Mouse (Mus musculus) liver, embryonic 16.5 days (tissue): ENCODE measurements around the gene Tgfa. TPM values are rescaled to one million over a fixed set of nuclear protein-coding genes. Genes with fewer than 3 reads are reported as not detected.
A peak's percentile ranks its signal among the peaks of the same experiment; 100 is the strongest.

Experiments
- ATAC-seq: fragments of 200-750 bp; cut with Nextera tagmentation; 2 replicates; pipeline ENCODE4 v1.8.0; 2017; ENCODE audit warnings: low read depth, mild to moderate bottlenecking, moderate number of reproducible peaks, moderate library complexity
- H3K27ac ChIP-seq: fragments of 300-500 bp; sonication (generic); 2 replicates; pipeline ENCODE4 v1.5.1; 2014; ENCODE audit warnings: mild to moderate bottlenecking, low read length
- H3K27me3 ChIP-seq: fragments of 300-500 bp; sonication (generic); 2 replicates; pipeline ENCODE4 v1.6.1; 2014; ENCODE audit warnings: low read depth, low read length, mixed read lengths; ENCODE audit not compliant: control insufficient read depth, insufficient read depth
- H3K36me3 ChIP-seq: fragments of 300-500 bp; sonication (generic); 2 replicates; pipeline ENCODE4 v1.6.1; 2014; ENCODE audit warnings: mild to moderate bottlenecking; ENCODE audit not compliant: control insufficient read depth, insufficient read depth
- H3K4me1 ChIP-seq: fragments of 300-500 bp; sonication (generic); 2 replicates; pipeline ENCODE4 v1.6.1; 2014; ENCODE audit warnings: low read depth, low read length, mixed read lengths; ENCODE audit not compliant: control insufficient read depth
- H3K4me2 ChIP-seq: fragments of 300-500 bp; sonication (generic); 2 replicates; pipeline ENCODE4 v1.6.1; 2014; ENCODE audit warnings: low read depth, low read length, mixed read lengths
- H3K4me3 ChIP-seq: fragments of 300-500 bp; sonication (generic); 2 replicates; pipeline ENCODE4 v1.5.1; 2014; ENCODE audit warnings: low read depth, mild to moderate bottlenecking, low read length
- H3K9ac ChIP-seq: fragments of 300-500 bp; sonication (generic); 2 replicates; pipeline ENCODE4 v1.6.1; 2014; ENCODE audit warnings: low read depth, low read length
- H3K9me3 ChIP-seq: fragments of 300-500 bp; sonication (generic); replicated peaks from 2 replicates; pipeline ENCODE4 v1.6.1; 2016; ENCODE audit warnings: low read length; ENCODE audit not compliant: control insufficient read depth
- WGBS: fragments of 180-500 bp; shearing (Covaris S2); extraction: QIAGEN DNeasy Blood & Tissue Kit; methylation state at CpG from one replicate; pipeline ENCODE4 v1.1.7; 2014; ENCODE audit not compliant: insufficient replicate concordance; 5-methylcytosine and 5-hydroxymethylcytosine counted together
- polyA plus RNA-seq: library from polyadenylated mRNA; unstranded; fragments of >200 nt; fragmentation: Nextera tagmentation; extraction: Ambion mirVana; gene quantifications from 2 replicates; pipeline ENCODE4 v1.2.1, GENCODE M21; 2015

Gene Tgfa
- polyA plus RNA-seq, 1 experiment from 2014 or later, result 2.3 TPM

DNA sequence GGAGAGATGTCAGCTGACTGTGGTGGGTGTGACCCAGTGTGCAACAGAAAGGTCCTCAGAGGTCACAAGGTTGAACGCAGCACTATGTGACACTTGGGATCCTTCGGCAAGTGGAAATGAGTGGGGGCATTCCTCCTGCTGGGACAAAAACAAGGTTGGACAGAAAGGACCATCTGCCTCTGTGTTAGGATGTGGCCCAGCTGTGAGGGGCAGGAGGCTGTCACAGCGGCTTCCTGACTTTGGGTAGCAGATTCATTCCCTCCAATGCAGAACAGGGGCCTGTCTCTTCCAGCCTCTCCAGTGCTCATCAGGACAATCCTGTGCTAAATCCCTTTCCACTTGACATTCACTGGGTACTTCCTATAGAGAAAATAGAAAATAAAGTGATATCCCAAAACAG, 34.1 kb upstream of the Tgfa start:
- no peak for ATAC-seq
- Histone ChIP-seq H3K9ac (no peak overlapping the region), H3K27me3 (no peaks in the 10 kb centered on the region), H3K4me1 (no peaks in the 10 kb centered on the region), H3K36me3 (no peaks in the 10 kb centered on the region), H3K9me3 (no peaks in the 10 kb centered on the region), H3K27ac (no peak overlapping the region), H3K4me3 (no peak overlapping the region), H3K4me2 (no peak overlapping the region)
- 65% methylated on average over 3 of the region's 3 CpGs for WGBS

DNA sequence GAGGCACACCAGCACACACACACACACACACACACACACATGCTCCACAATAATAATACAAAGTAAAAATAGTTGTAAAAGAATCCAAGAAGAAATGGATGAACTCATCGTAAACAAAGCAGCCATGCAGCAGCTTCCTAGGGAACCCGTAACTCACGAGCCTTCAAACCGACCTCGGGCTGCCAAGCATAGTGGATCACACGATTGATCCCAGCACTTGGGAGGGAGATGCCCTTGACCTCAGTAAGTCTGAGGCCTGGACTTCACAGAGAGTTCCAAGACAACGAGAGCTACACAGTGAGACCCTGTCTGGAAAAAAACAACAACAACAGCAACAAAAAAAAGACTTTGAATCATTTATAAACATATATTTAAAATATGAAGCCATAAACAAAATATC, 33.4 kb upstream of the Tgfa start:
- Histone ChIP-seq H3K36me3 (no peaks in the 10 kb centered on the region), H3K9me3 (no peaks in the 10 kb centered on the region), H3K4me3 (no peak overlapping the region), H3K4me2 (no peak overlapping the region), H3K9ac (no peak overlapping the region), H3K27me3 (no peaks in the 10 kb centered on the region), H3K27ac (no peak overlapping the region), H3K4me1 (no peaks in the 10 kb centered on the region)
- 46% methylated on average over 7 of the region's 7 CpGs for WGBS
- no peak for ATAC-seq

DNA sequence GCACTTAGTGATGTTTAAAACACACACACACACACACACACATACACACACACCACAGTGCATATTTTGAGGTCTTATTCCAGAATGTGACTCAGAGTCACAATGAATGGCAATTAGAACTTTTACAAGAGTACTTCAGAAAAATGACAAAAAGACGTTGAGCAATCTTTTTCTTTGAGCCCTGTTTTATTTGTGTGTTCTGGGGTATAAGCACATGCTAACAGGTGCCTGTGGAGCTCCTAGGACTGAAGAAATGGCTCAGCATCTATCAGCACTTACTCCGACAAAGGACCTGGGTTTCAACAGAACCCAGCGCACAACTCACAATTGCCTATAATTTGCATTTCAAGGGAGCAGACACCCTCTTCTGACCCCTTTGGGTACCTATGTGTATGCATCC, 31.0 kb upstream of the Tgfa start:
- Histone ChIP-seq H3K4me2 (no peak overlapping the region), H3K27me3 (no peaks in the 10 kb centered on the region), H3K4me3 (no peak overlapping the region), H3K4me1 (no peaks in the 10 kb centered on the region), H3K9ac (no peak overlapping the region), H3K9me3 (no peaks in the 10 kb centered on the region), H3K36me3 (no peaks in the 10 kb centered on the region), H3K27ac (no peak overlapping the region)
- 60% methylated on average over 3 of the region's 3 CpGs for WGBS
- ATAC-seq, result no peak

DNA sequence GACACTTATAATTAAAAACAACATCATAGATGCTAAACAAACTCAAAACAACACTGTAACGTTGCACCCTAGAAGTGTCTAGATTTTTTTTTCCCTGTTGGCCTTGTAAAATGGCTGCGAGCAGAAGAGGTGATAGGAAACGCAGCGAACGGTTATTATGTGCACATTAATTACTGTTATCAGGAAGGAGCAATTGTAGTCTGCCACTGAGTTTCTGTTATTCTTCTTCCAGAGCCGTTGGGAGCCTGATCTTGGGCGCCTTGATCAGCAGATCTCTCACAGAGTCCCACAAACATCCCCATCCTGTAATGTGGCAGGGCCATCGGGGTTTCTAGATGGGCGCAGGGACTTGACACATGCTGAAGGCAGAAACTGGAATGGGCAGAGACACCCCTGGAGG, 28.6 kb upstream of the Tgfa start:
- ATAC-seq, result no peak
- Histone ChIP-seq H3K9ac (no peak overlapping the region), H3K36me3 (no peaks in the 10 kb centered on the region), H3K27ac (no peak overlapping the region), H3K4me2 (no peak overlapping the region), H3K27me3 (no peaks in the 10 kb centered on the region), H3K4me3 (no peak overlapping the region), H3K4me1 (no peaks in the 10 kb centered on the region), H3K9me3 (no peaks in the 10 kb centered on the region)
- 57% methylated on average over 9 of the region's 9 CpGs for WGBS

DNA sequence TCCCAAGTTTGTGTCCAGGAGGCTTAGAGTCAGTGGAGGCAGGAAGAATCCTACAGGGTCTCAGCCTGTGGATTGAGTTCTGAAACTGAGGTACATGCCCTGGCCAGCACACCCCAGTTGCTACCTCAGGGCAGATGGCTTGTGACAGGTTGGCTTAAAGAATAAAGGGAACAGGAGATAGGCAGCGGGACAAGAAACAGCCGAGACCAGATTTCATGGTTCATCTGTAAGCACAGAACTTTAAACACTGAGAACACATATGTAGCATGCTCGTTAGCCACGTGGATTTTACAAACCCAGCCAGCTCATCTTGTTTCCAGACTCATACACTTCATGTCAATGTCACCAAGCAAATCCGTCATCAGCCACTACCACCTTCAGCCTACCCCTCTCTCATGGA, 27.2 kb upstream of the Tgfa start:
- ATAC-seq, result no peak
- Histone ChIP-seq H3K9ac (no peak overlapping the region), H3K9me3 (no peaks in the 10 kb centered on the region), H3K27ac (no peak overlapping the region), H3K4me1 (no peaks in the 10 kb centered on the region), H3K4me3 (no peak overlapping the region), H3K27me3 (no peaks in the 10 kb centered on the region), H3K36me3 (no peaks in the 10 kb centered on the region), H3K4me2 (no peak overlapping the region)
- WGBS, result 61% methylated on average over 5 of the region's 5 CpGs

DNA sequence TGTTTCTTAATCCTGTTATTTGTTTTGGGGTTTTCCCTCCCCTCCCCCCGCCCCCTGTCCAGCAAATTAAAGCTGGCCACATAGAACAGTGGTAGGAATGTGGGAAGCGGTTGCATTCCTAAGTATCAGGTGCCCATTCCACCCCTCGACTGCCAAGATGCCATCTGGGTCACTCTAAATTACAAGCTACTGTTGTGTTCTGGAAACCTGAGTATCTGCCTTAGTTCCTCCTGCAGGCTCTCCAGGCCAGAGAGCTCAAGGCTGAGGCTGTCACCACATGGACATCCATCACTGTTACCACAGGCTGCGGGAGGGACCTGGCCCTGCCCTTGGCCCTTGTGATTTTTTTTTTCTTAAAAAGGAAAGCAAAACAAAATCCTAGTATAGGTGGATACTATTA, 25.9 kb upstream of the Tgfa start:
- no peak for ATAC-seq

DNA sequence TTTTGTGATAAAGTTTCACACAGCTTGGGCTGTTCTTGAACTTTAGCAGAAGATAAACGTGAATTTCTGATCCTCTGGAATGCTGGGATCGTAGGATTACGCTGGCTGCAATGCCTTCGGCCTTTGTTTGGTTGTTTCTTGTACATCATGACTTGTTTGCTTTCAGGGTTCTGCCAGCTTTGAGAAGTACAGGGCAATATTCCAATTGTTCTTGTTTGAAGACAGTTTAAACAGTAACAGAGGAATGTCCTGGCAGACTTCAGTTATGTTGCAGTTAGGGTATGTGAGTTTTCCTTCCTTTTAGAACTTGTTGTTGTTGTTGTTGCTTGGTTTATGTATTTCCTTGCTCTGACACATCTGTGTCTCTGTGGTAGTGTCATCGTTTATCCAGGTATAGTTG, 18.8 kb upstream of the Tgfa start:
- no peak overlapping the region for H3K4me2 ChIP-seq
- H3K4me1 ChIP-seq, result peaks cover 6% of the 10 kb centered on the region
- H3K9ac ChIP-seq, result no peak overlapping the region
- ATAC-seq, result peak; percentile 41; the same call in 1 of the 2 replicates
- 0 out of 2 replicates have a peak overlapping the region, but pooled peaks have one; percentile 66 for H3K27ac ChIP-seq
- H3K36me3 ChIP-seq, result no peaks in the 10 kb centered on the region
- 47% methylated on average over 5 of the region's 5 CpGs for WGBS
- no peaks in the 10 kb centered on the region for H3K9me3 ChIP-seq
- H3K4me3 ChIP-seq, result no peak overlapping the region
- no peaks in the 10 kb centered on the region for H3K27me3 ChIP-seq

More for the DNA sequence above, 25.9 kb upstream of the Tgfa start:
- Histone ChIP-seq H3K9me3 (no peaks in the 10 kb centered on the region), H3K36me3 (no peaks in the 10 kb centered on the region), H3K27me3 (no peaks in the 10 kb centered on the region), H3K27ac (no peak overlapping the region), H3K4me1 (no peaks in the 10 kb centered on the region), H3K4me3 (no peak overlapping the region), H3K9ac (no peak overlapping the region), H3K4me2 (no peak overlapping the region)
- WGBS, result 42% methylated on average over 4 of the region's 4 CpGs

DNA sequence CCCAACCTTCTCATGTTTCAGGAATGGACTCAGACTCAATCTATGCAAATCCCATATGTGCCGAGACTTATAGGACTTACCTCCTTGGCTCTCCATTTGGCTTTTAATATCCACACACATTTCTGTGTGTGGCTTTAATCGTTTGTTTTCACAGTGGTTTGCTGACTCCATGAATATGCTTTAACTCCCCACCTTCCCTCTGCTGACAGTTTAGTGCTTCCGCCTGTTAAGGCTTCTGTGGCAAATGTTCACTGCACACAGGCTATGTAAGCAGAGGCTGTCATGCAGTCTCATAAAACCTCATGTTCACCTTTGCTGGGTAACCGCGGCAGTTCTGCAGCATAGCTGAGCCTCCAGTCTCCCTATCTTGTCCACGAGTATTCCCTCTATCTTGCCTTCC, 18.3 kb upstream of the Tgfa start:
- WGBS, result 53% methylated on average over 6 of the region's 6 CpGs
- no peak for ATAC-seq

DNA sequence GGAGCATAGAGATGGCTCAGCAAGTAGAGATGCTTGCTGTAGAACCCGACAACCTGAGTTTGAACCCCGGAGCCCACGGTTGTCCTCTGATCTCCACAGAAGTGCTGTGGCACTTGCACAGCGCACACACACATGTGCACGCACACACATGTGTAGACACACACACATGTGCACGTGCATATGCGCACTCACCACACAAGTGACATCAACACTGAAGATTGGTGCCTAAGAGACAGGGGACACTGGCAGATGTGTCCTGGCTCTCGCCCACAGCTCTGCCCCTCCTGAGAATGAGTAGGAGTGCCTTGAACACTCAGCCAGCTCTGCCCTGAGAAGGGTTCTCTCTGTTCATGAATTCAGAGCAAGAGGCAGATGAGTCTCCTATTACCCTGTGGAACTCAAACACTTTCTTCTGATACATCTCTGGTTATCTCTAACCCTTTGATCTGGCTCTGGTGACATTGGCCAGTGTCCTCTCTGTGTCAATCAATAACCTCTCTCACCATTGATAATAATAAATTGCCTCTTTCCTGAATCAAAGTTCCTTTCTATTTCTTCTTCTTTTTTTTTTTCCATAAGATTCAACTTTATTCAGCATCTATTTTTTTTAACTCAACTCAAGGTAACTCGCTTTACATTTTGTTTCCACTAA, 17.6 kb upstream of the Tgfa start:
- Histone ChIP-seq H3K9me3 (no peaks in the 10 kb centered on the region), H3K4me2 (no peak overlapping the region), H3K9ac (no peak overlapping the region), H3K36me3 (no peaks in the 10 kb centered on the region), H3K27me3 (no peaks in the 10 kb centered on the region), H3K27ac (no peak overlapping the region; the same call in 1 of the 2 replicates), H3K4me1 (peaks cover 6% of the 10 kb centered on the region), H3K4me3 (no peak overlapping the region)
- ATAC-seq, result no peak
- 65% methylated on average over 9 of the region's 9 CpGs for WGBS

More for the DNA sequence above, 18.3 kb upstream of the Tgfa start:
- no peaks in the 10 kb centered on the region for H3K27me3 ChIP-seq
- H3K27ac ChIP-seq, result peak overlapping the region; percentile 66
- no peaks in the 10 kb centered on the region for H3K36me3 ChIP-seq
- H3K4me3 ChIP-seq, result no peak overlapping the region
- peaks cover 6% of the 10 kb centered on the region for H3K4me1 ChIP-seq
- H3K4me2 ChIP-seq, result no peak overlapping the region
- H3K9me3 ChIP-seq, result no peaks in the 10 kb centered on the region
- no peak overlapping the region for H3K9ac ChIP-seq
